Mouse (Mus musculus) Patski (cell line): ENCODE results near the gene Onecut1. TPM values are rescaled to one million over a fixed set of nuclear protein-coding genes. Genes with fewer than 3 reads are reported as not detected.

Experiments
- ATAC-seq: fragments of 100-300 bp; one replicate; pipeline ENCODE4 v1.8.0; 2021
- CTCF ChIA-PET: fragments of 350-600 bp; sonication (Branson Sonifier 250); formaldehyde crosslinking; loops from one replicate; lab custom pipeline; 2022; ENCODE audit warnings: inconsistent platforms; lab: Charles Lee
- POLR2A ChIA-PET: fragments of 350-600 bp; sonication (Branson Sonifier 250); formaldehyde crosslinking; loops from one replicate; lab custom pipeline; 2022; ENCODE audit warnings: antibody characterized with exemption, inconsistent platforms; lab: Charles Lee
- DNase-seq: peaks from one replicate; pipeline ENCODE4 v3.0.0-alpha.2; 2011; ENCODE audit warnings: low read depth, low spot score
- H3K27me3 ChIP-seq: fragments of 371-371 bp; one replicate; pipeline ENCODE4 v1.5.1; 2021
- CTCF ChIP-seq: fragments of 100-300 bp; IDR thresholded peaks from one replicate; pipeline ENCODE4 v1.5.1; 2021
- in situ Hi-C: fragments of 300-500 bp; cut with MboI; formaldehyde crosslinking; loops from 3 replicates; pipeline ENCODE4 v1.11.1; 2018; ENCODE audit warnings: low pct_unique_long_range_greater_than_20kb, mixed read lengths
- polyA plus RNA-seq: library from polyadenylated mRNA; unstranded; gene quantifications from one replicate; pipeline ENCODE4 v1.2.3, GENCODE M21; 2021

The Onecut1 gene
- polyA plus RNA-seq, 1 experiment from 2014 or later: not detected

GRCm38 (mm10) chr9:74850781-74851145 lies 11.0 kb upstream of the Onecut1 start:
- POLR2A ChIA-PET: no interaction called here
- in situ Hi-C loops: no loop called here
- DNase-seq: no peak
- TF ChIP-seq CTCF: no peak
- peaks cover 80% of the 10 kb centered on the region for H3K27me3 ChIP-seq
- CTCF ChIA-PET: no interaction called here
- no peak for ATAC-seq

GRCm38 (mm10) chr9:74851601-74852000 lies 10.1 kb upstream of the Onecut1 start:
- in situ Hi-C loops: no loop called here
- peaks cover 78% of the 10 kb centered on the region for H3K27me3 ChIP-seq
- no peak for DNase-seq
- CTCF ChIA-PET: no interaction called here
- ATAC-seq: no peak
- TF ChIP-seq CTCF: no peak
- POLR2A ChIA-PET: no interaction called here

- in situ Hi-C loops: no loop called here
- DNase-seq: no peak
- ATAC-seq: no peak
- no peak for TF ChIP-seq CTCF
- ChIA-PET CTCF (no interaction called here), POLR2A (no interaction called here)
- peaks cover 76% of the 10 kb centered on the region for H3K27me3 ChIP-seq
Measured at GRCm38 (mm10) chr9:74852361-74852760, 9.4 kb upstream of the Onecut1 start.

GRCm38 (mm10) chr9:74853191-74854072 lies 8.3 kb upstream of the Onecut1 start:
- ATAC-seq: no peak
- in situ Hi-C loops: no loop called here
- ChIA-PET CTCF (interaction anchor here (1.2 kb wide), 1 partner anchor 31 kb away, joined by 3 read pairs; no protein-coding TSS in a partner anchor), POLR2A (no interaction called here)
- H3K27me3 ChIP-seq: peaks cover 78% of the 10 kb centered on the region
- no peak for TF ChIP-seq CTCF
- no peak for DNase-seq

- in situ Hi-C loops: no loop called here
- no peak for TF ChIP-seq CTCF
- peaks cover 74% of the 10 kb centered on the region for H3K27me3 ChIP-seq
- ChIA-PET POLR2A (no interaction called here), CTCF (interaction anchor here (1.2 kb wide), 1 partner anchor 30 kb away, joined by 3 read pairs; no protein-coding TSS in a partner anchor)
- DNase-seq (no peak), ATAC-seq (no peak)
Measured at GRCm38 (mm10) chr9:74854073-74854591, 7.6 kb upstream of the Onecut1 start.

- in situ Hi-C loops: no loop called here
- POLR2A ChIA-PET: no interaction called here
Measured at GRCm38 (mm10) chr9:74855446-74855845, 6.3 kb upstream of the Onecut1 start.

GRCm38 (mm10) chr9:74856578-74857507 lies 4.9 kb upstream of the Onecut1 start:
- TF ChIP-seq CTCF: no peak
- in situ Hi-C loops: no loop called here
- ChIA-PET CTCF (no interaction called here), POLR2A (no interaction called here)
- ATAC-seq (no peak), DNase-seq (no peak)
- peaks cover 70% of the 10 kb centered on the region for H3K27me3 ChIP-seq

More at GRCm38 (mm10) chr9:74855446-74855845, 6.3 kb upstream of the Onecut1 start:
- no peak for TF ChIP-seq CTCF
- H3K27me3 ChIP-seq: peaks cover 72% of the 10 kb centered on the region
- CTCF ChIA-PET: no interaction called here
- no peak for ATAC-seq
- no peak for DNase-seq

GRCm38 (mm10) chr9:74857508-74857840 lies 4.2 kb upstream of the Onecut1 start:
- H3K27me3 ChIP-seq: peaks cover 71% of the 10 kb centered on the region
- ChIA-PET CTCF (interaction anchor here (0.9 kb wide), 1 partner anchor 8 kb away, joined by 3 read pairs; no protein-coding TSS in a partner anchor), POLR2A (no interaction called here)
- DNase-seq: no peak
- no peak for TF ChIP-seq CTCF
- in situ Hi-C loops: no loop called here
- no peak for ATAC-seq

- DNase-seq (no peak), ATAC-seq (no peak)
- POLR2A ChIA-PET: no interaction called here
- in situ Hi-C loops: no loop called here
- TF ChIP-seq CTCF: no peak
- CTCF ChIA-PET: interaction anchor here (0.9 kb wide), 1 partner anchor 8 kb away, joined by 3 read pairs; no protein-coding TSS in a partner anchor
- peaks cover 70% of the 10 kb centered on the region for H3K27me3 ChIP-seq
Measured at GRCm38 (mm10) chr9:74858111-74858510, 3.6 kb upstream of the Onecut1 start.

GRCm38 (mm10) chr9:74860461-74860860 lies 1.3 kb upstream of the Onecut1 start:
- peaks cover 61% of the 10 kb centered on the region for H3K27me3 ChIP-seq
- POLR2A ChIA-PET: no interaction called here
- ATAC-seq (no peak), DNase-seq (no peak)
- CTCF ChIA-PET: no interaction called here
- in situ Hi-C loops: no loop called here
- TF ChIP-seq CTCF: no peak
